Mouse (Mus musculus) spleen, postnatal 10 days (tissue): ENCODE data around the gene Gm37240.
"Not testable (repeated sequence)": the region's sequence is repeated elsewhere in the genome, so short reads cannot be mapped to it uniquely, and the experiment has no call there.

ENCODE experiments used
- DNase-seq, 2 experiments: peaks; one replicate each; pipeline ENCODE4 v3.0.0; 2021 to 2022; ENCODE audit warnings: low spot score in 2 of 2

The Gm37240 gene

GRCm38 (mm10) chr3:85573864-85574830 is 313.2 kb downstream of the Gm37240 start, which contains the start of gene Gatb:
Gene Gatb, plus strand, starts transcription at chr3:85574119.
- DNase-seq: peak; percentile 88 to 98

- no peak for DNase-seq
These were observed 314.0 kb downstream of the Gm37240 start for GRCm38 (mm10) chr3:85573216-85573863.

- not testable (repeated sequence) for DNase-seq
These were observed 314.8 kb downstream of the Gm37240 start for GRCm38 (mm10) chr3:85572502-85572901.

GRCm38 (mm10) chr3:85571276-85571675 is 316.0 kb downstream of the Gm37240 start:
- peak in 1 of 2 experiments; percentile 23 for DNase-seq

DNA sequence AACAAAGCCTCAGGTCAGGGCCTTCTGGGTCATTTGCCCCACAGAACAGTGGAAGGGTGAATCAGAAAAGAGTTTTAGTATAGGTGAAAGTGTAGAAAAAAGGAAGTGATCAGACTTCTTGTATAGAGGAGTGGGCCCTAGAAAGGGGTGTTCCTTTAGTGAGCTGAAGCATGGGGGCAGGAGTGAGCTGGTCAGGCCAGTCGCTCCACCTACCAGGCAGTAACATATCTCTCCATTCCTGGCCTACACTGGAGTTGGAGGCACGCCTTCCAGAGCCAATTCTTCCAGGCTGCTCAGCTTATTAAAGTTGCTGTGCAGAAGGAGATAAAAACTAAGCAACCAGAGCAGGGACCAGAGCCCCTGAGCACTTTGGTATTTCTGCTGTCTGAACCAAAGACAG is 322.7 kb downstream of the Gm37240 start:
- DNase-seq: no peak

GRCm38 (mm10) chr3:85553731-85554277 is 333.5 kb downstream of the Gm37240 start:
- no peak for DNase-seq

GRCm38 (mm10) chr3:85551352-85551751 is 336.0 kb downstream of the Gm37240 start:
- no peak for DNase-seq

DNA sequence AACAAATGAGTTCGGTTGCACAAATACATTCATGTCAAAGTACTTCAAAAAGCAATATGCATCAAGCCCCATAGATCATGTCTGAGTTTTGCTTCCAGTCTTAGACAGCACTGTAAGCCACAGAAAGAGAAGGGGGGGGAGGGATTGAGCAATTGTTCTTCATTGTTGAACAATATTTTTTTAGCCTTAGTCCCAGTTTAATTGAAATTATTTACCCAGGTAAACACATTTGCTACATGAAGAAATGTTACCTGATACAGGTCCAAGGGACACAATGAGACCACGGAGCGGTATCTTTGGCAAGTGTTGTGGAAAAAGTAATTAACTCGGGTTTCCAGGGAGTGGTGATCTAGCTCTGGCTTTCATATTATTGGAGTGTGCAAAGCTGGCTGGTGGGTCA is 337.0 kb downstream of the Gm37240 start:
- no peak for DNase-seq

DNA sequence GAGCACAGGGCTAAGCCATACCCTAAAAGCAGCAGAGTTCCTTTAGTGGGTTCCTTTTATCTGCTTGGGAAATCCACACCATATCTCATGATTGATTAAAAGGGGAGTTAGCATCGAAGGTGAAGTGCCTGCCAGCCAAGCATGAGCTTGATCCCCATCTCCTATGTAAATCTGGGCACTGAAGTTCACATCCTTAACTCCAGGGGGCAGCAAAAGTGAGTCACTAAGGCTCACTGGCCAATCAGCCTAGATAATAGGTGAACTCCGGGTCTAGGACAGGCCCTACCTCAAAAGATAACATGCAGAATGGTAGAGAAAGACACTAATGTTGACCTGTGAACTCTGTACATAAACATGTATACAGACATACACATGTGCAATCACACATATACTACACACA is 343.7 kb downstream of the Gm37240 start:
- no peak for DNase-seq

DNA sequence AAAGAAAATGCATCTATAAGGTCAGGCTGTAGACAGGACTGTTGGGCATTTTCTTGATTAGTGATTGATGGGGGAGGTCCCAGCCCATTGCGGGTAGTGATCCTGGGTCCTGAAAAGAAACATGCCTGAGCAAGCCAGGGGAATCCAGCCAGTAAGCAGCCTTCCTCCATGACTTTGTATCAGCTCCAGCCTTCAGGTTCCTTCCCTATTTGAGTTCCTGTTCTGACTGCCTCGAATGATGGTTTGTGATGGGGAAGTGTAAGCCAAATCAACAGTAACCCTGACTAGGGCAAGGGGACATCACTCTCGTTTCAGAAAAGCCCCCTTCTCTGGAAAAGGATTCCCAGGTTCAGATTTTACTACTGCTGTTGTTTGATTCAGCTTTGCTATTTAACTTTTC is 344.6 kb downstream of the Gm37240 start:
- DNase-seq: no peak

GRCm38 (mm10) chr3:85535621-85536520 is 351.4 kb downstream of the Gm37240 start:
- no peak for DNase-seq

DNA sequence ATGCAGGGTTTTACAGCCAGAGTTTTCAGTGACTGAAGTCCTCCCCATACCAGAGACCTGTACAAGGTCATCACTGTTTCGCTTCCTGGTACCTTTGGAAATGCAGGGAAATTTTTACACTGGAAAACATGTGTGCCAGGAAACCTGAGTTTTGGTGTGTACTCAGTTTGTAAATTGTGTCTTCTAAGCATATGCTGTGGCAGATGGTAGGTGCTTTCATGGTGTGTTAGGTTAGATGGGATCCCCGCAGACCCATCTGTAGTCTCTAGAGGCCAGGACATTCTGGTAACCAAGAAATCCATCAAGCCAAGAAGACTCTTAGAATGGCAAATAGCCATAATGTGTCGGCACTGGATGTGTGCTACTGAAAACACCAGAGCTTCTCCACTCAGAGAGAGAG is 352.3 kb downstream of the Gm37240 start:
- DNase-seq: no peak

GRCm38 (mm10) chr3:85532376-85532775 is 354.9 kb downstream of the Gm37240 start:
- no peak for DNase-seq

DNA sequence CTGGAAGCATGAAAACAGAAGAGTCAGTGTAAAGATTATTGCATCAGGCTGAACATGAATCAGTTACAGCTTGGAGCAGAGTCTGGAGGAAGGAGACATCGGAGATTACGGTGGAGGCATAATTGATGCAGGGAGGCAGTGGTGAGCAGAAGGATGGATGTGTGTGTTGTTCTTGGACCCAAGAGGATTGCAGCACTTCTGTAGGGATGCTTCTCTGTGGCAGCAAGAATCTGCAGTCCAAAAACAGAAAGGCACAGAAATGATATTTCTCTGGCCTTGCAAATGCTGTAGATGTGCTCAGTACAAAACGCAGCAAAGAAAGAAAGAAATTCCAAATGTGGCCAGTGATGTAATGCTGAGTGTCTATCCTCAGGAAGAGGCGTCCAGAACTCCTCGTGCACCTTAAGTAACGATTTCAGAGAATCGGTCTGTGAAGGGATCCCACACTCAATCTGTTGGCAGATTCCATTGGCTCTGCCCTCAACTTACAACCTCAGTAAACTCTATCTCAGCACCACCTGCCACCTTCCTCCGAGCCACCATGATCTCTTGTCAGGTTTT is 356.6 kb downstream of the Gm37240 start:
- DNase-seq: no peak

GRCm38 (mm10) chr3:85521311-85521907 is 365.9 kb downstream of the Gm37240 start:
- no peak for DNase-seq

- DNase-seq: no peak
These were observed 368.6 kb downstream of the Gm37240 start for GRCm38 (mm10) chr3:85518668-85519067.

DNA sequence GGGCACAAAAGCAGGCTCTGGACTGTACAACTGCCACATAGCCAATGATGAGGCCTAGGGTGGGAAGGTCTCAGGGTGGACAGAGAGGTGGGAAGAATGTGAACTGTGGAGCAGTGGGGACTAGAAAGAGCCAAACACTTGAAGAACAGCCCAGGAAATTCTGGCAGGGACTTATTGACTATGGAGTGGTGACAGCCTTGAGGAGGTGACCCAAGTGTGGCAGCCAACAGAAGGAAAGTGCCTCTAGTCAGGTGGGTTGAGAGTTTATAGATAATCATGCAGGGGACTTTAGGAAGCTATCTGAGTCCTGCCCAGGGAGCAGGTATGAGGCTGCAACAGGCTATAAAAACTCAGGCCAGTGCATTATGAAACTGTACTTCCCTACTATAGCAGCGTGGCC is 369.2 kb downstream of the Gm37240 start:
- no peak for DNase-seq

GRCm38 (mm10) chr3:85516739-85517396 is 370.4 kb downstream of the Gm37240 start:
- DNase-seq: no peak

GRCm38 (mm10) chr3:85514700-85515099 is 372.6 kb downstream of the Gm37240 start:
- DNase-seq: no peak

DNA sequence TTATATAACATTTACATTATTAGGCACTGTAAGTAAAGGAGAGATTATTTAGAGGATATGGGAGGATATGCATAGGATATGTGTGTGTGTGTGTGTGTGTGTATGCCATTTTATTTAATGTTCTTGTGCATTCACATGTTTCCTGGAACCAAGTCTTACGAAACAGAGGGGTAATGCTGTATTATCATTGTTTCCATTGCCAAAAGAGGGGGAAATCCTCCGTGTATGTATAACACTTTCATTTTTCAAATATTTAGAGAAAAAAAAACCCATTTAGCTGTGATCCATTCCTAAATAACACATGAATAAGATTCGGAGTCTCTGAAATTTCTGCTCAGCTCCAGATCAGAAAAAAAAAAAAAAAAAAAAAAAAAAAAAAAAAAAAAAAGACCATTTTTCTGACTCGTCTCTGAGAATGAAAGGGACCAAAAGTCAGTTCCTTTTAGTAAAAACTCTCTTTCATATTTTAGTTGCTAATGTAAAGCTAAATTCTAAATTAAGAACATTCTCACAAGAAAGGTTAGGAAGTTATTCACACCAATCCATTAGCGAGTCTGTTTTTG is 378.5 kb downstream of the Gm37240 start:
- DNase-seq: no peak
